Mouse (Mus musculus) embryonic stem cell, embryonic (primary cell): ENCODE data around the gene Prkg1.
"Not testable (repeated sequence)": the region's sequence is repeated elsewhere in the genome, so short reads cannot be mapped to it uniquely, and the experiment has no call there.

Experiments
- CTCF ChIA-PET, 4 experiments: fragments of 300-600 bp in 2 of 4; fragments of 350-600 bp in 2 of 4; sonication (Branson Sonifier 250); formaldehyde crosslinking; loops; one replicate each; lab custom pipeline; 2022; ENCODE audit warnings: inconsistent platforms in 2 of 4; lab: Charles Lee
- POLR2A ChIA-PET, 4 experiments: fragments of 300-600 bp in 2 of 4; fragments of 350-600 bp in 2 of 4; sonication (Branson Sonifier 250); formaldehyde crosslinking; loops; one replicate each; lab custom pipeline; 2022; ENCODE audit warnings: antibody characterized with exemption in 4 of 4, inconsistent platforms in 1 of 4; lab: Charles Lee

The Prkg1 gene

GRCm38 (mm10) chr19:30553740-30554139 lies 1211.1 kb downstream of the Prkg1 start:
- ChIA-PET POLR2A (interaction anchor here (0.6 to 2.1 kb wide), 16 partner anchors 49 to 524 kb away, joined by 3 to 7 read pairs (median 3); partner anchors contain the start of gene Uhrf2 (in 1 of the 4)), CTCF (interaction anchor here (0.6 to 3.6 kb wide), 34 partner anchors 43 to 1052 kb away, joined by 3 to 47 read pairs (median 4); no protein-coding TSS in a partner anchor)

GRCm38 (mm10) chr19:30552260-30552659 lies 1212.6 kb downstream of the Prkg1 start:
- CTCF ChIA-PET = interaction anchor here in 2 of 4 experiments (3.1 to 3.6 kb wide), 2 partner anchors 304 to 305 kb away, joined by 26 to 47 read pairs; no protein-coding TSS in a partner anchor
- POLR2A ChIA-PET = interaction anchor here in 2 of 4 experiments (0.7 to 1.1 kb wide), 2 partner anchors 25 to 303 kb away, joined by 3 read pairs; no protein-coding TSS in a partner anchor

GRCm38 (mm10) chr19:30549854-30550647 lies 1214.8 kb downstream of the Prkg1 start:
- POLR2A ChIA-PET = interaction anchor here in 2 of 4 experiments (0.6 to 0.8 kb wide), 3 partner anchors 9 to 63 kb away, joined by 3 to 4 read pairs (median 3); no protein-coding TSS in a partner anchor
- CTCF ChIA-PET = interaction anchor here in 3 of 4 experiments (0.5 to 1.4 kb wide), 5 partner anchors 122 to 303 kb away, joined by 3 to 4 read pairs (median 3); no protein-coding TSS in a partner anchor

- ChIA-PET POLR2A (interaction anchor here in 2 of 4 experiments (0.6 to 0.8 kb wide), 3 partner anchors 9 to 1211 kb away, joined by 3 to 4 read pairs (median 3); no protein-coding TSS in a partner anchor), CTCF (interaction anchor here in 2 of 4 experiments (1.1 to 1.4 kb wide), 5 partner anchors 16 to 302 kb away, joined by 3 to 5 read pairs (median 3); no protein-coding TSS in a partner anchor)
Measured at GRCm38 (mm10) chr19:30549044-30549853, 1215.6 kb downstream of the Prkg1 start, which contains the start of gene Dkk1. Gene Dkk1 (minus strand): TSS chr19:30549665.

- POLR2A ChIA-PET = interaction anchor here in 3 of 4 experiments (0.6 kb wide), 3 partner anchors 557 to 1211 kb away, joined by 3 to 4 read pairs (median 3); no protein-coding TSS in a partner anchor
Measured at GRCm38 (mm10) chr19:30548411-30549043, 1216.3 kb downstream of the Prkg1 start.

GRCm38 (mm10) chr19:30539365-30539941 lies 1225.4 kb downstream of the Prkg1 start:
- CTCF ChIA-PET = not testable (repeated sequence)
- POLR2A ChIA-PET = interaction anchor here in 1 of 4 experiments (0.8 to 1.1 kb wide), 2 partner anchors 10 to 1583 kb away, joined by 3 read pairs; partner anchors contain the start of gene Dkk1

More at GRCm38 (mm10) chr19:30548411-30549043, 1216.3 kb downstream of the Prkg1 start:
- CTCF ChIA-PET = interaction anchor here in 2 of 4 experiments (1.1 to 1.4 kb wide), 5 partner anchors 15 to 301 kb away, joined by 3 to 5 read pairs (median 3); no protein-coding TSS in a partner anchor

- CTCF ChIA-PET = no interaction called here
Measured at GRCm38 (mm10) chr19:30516771-30517170, 1248.1 kb downstream of the Prkg1 start.

More at GRCm38 (mm10) chr19:30516771-30517170, 1248.1 kb downstream of the Prkg1 start:
- POLR2A ChIA-PET = interaction anchor here in 1 of 4 experiments (0.6 kb wide), 1 partner anchor 19 kb away, joined by 3 read pairs; no protein-coding TSS in a partner anchor
